Comparison of ENCODE assay signal across 24 mouse cellular contexts in the genomic region with DNA sequence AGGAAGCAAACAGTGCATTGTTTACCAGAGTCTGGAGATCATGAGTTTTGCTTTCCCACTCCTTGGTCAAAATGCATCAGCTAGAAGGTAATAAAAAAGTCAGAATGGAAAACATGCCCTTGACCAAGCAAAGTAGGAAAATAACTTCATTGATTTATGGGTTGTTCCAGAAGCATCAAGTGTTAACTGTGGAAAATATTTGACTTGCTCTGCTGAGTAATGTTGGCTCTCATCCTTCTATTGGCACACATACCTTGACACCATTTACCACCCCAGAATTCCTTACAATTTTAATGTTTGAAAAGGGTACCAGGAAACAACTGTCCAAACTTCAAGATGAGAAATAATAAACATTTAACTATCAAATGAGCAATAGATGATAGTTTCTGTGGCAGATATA. TPM values are rescaled to one million over a fixed set of nuclear protein-coding genes. Genes with fewer than 3 reads are reported as not detected.
"Had no signal": no experiment of that assay in that cellular context is flagged by ENCODE, and none has a peak within 500 bp of the region (broad histone marks: within the 10 kb centered on the region; RNA-seq: fewer than 3 reads in every experiment).

No protein-coding gene starts in this region.

- H3K27me3 ChIP-seq: neural tube, embryonic 15.5 days; stomach, embryonic 15.5 days had no signal

- H3K4me2 ChIP-seq: neural tube, embryonic 15.5 days; stomach, embryonic 15.5 days had no signal

- H3K9ac ChIP-seq: neural tube, embryonic 15.5 days; stomach, embryonic 15.5 days had no signal

- H3K4me1 ChIP-seq: neural tube, embryonic 15.5 days; stomach, embryonic 15.5 days had no signal

- DNase-seq: retina, postnatal 1 day; right cerebral cortex, adult 18-20 months; right cerebral cortex, postnatal 14 days; right cerebral cortex, postnatal 25 days; right cerebral cortex, postnatal 4 days; spleen, adult 18-20 months; thymus, adult 18-20 months; thymus, adult 2 months; thymus, postnatal 14 days; thymus, postnatal 25 days; thymus, postnatal 36 days; thymus, postnatal 4 days had no signal

- H3K4me3 ChIP-seq: neural tube, embryonic 15.5 days; stomach, embryonic 15.5 days had no signal

- H3K36me3 ChIP-seq: neural tube, embryonic 15.5 days; stomach, embryonic 15.5 days had no signal

- H3K9me3 ChIP-seq: neural tube, embryonic 15.5 days; stomach, embryonic 15.5 days had no signal

- H3K27ac ChIP-seq: neural tube, embryonic 15.5 days; stomach, embryonic 15.5 days; stomach, postnatal 0 days had no signal

RNA-seq across cellular contexts. Expression of gene Tmem52b, which starts 13.7 kb away (rescaled TPM):
- total RNA-seq: neutrophil, adult 5-6 weeks had no signal
- polyA plus RNA-seq: neural tube, embryonic 14.5 days; neural tube, embryonic 15.5 days; small intestine, adult 2 months; spleen, adult 2 months; stomach, embryonic 14.5 days; stomach, embryonic 15.5 days; stomach, embryonic 16.5 days; testis, adult 2 months; thymus, adult 2 months; thymus, postnatal 0 days; urinary bladder, adult 2 months had no signal

RNA-seq across cellular contexts. Expression of gene Olr1, which starts 19.1 kb away (rescaled TPM):
- polyA plus RNA-seq: neural tube, embryonic 14.5 days; small intestine, adult 2 months; stomach, embryonic 14.5 days had no signal

RNA-seq across cellular contexts. Expression of gene Klre1, which starts 51.6 kb away (rescaled TPM):
- polyA plus RNA-seq: neural tube, embryonic 14.5 days; stomach, embryonic 14.5 days; stomach, embryonic 15.5 days; stomach, embryonic 16.5 days; stomach, postnatal 0 days had no signal
